Mouse (Mus musculus) hindbrain, embryonic 15.5 days (tissue): ENCODE measurements at regions not wholly inside any gene's neighbourhood (a gene's known extent, or its start where the extent isn't known, plus 50 kb on each side); places are given as distances from the start of the nearest gene placed in this dataset.
A peak's percentile ranks its signal among the peaks of the same experiment; 100 is the strongest.

Experiments used
- ATAC-seq: fragments of 200-750 bp; cut with Nextera tagmentation; 2 replicates; pipeline ENCODE4 v1.8.0; 2017; ENCODE audit warnings: low read depth, moderate number of reproducible peaks, moderate TSS enrichment; ENCODE audit not compliant: low FRiP score
- H3K27ac ChIP-seq: fragments of 300-500 bp; sonication (generic); replicated peaks from 2 replicates; pipeline ENCODE4 v1.5.1; 2015; ENCODE audit warnings: mild to moderate bottlenecking, inconsistent platforms
- H3K27me3 ChIP-seq: fragments of 300-500 bp; sonication (generic); 2 replicates; pipeline ENCODE4 v1.6.1; 2015; ENCODE audit warnings: control low read depth, inconsistent platforms
- H3K36me3 ChIP-seq: fragments of 300-500 bp; sonication (generic); 2 replicates; pipeline ENCODE4 v1.6.1; 2015; ENCODE audit warnings: control low read depth, inconsistent platforms
- H3K4me1 ChIP-seq: fragments of 300-500 bp; sonication (generic); replicated peaks from 2 replicates; pipeline ENCODE4 v1.6.1; 2015; ENCODE audit warnings: control low read depth, inconsistent platforms
- H3K4me2 ChIP-seq: fragments of 300-500 bp; sonication (generic); 2 replicates; pipeline ENCODE4 v1.6.1; 2015; ENCODE audit warnings: moderate library complexity, mild to moderate bottlenecking, inconsistent platforms
- H3K4me3 ChIP-seq: fragments of 300-500 bp; sonication (generic); 2 replicates; pipeline ENCODE4 v1.5.1; 2015; ENCODE audit warnings: mild to moderate bottlenecking, inconsistent platforms
- H3K9ac ChIP-seq: fragments of 300-500 bp; sonication (generic); 2 replicates; pipeline ENCODE4 v1.6.1; 2015; ENCODE audit warnings: inconsistent platforms
- H3K9me3 ChIP-seq: fragments of 300-500 bp; sonication (generic); 2 replicates; pipeline ENCODE4 v1.6.1; 2016; ENCODE audit warnings: control low read depth, inconsistent platforms
- WGBS: fragments of 180-500 bp; shearing (Covaris S2); methylation state at CpG from one replicate; pipeline ENCODE4 v1.1.7; 2015; 5-methylcytosine and 5-hydroxymethylcytosine counted together

DNA sequence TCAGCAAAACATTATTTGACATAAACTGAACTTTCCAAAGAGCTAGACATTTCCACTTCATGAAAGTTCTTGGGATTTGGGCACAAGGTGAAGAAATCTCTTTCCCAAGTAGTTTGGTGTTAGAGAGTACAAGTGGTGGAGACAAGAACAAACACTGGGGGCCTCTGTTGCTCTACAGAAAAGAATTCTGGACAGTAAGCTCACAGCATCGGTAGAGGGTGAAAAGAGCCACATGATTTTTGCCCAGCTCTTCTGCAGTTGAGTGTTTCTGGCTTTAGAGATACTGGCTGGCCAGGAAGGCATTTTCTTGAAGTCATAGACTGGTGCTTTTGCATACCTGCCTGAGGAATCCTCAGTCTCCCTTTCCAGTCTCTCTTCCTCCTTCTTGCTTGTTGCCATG, 127.8 kb downstream of the Stk31 start:
- 0 out of 2 replicates have a peak, but pooled peaks cover 3% of the 10 kb centered on the region for H3K4me1 ChIP-seq
- H3K4me2 ChIP-seq, result no peak overlapping the region
- no peak overlapping the region for H3K4me3 ChIP-seq
- ATAC-seq, result peak; percentile 69; the same call in 1 of the 2 replicates
- no peak overlapping the region for H3K9ac ChIP-seq
- no peaks in the 10 kb centered on the region for H3K36me3 ChIP-seq
- H3K27me3 ChIP-seq, result no peaks in the 10 kb centered on the region
- no peak overlapping the region for H3K27ac ChIP-seq
- no peaks in the 10 kb centered on the region for H3K9me3 ChIP-seq
- 12% methylated on average over 1 of the region's 1 CpGs for whole genome bisulfite sequencing

DNA sequence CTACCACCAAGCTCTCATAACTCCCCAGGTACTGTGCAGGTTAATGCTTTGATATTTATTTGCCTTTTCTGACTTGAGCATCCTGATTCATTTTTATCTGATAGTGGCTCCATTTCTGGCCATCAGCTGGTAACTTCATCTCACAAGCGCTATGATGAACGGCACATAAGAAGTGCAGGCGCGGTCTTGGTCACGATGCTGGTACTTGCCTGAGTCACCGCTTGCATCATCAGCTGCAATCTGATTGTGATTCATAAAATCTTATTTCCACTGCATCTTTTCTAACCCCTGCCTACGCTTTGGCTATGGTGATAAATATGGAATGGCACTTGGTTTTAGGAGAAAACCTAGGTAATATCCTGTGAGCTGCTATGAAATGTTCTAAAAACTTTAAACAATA, 128.3 kb downstream of the Stk31 start:
- H3K27ac ChIP-seq, result no peak overlapping the region
- H3K27me3 ChIP-seq, result no peaks in the 10 kb centered on the region
- no peak for ATAC-seq
- no peak overlapping the region for H3K9ac ChIP-seq
- no peak overlapping the region for H3K4me2 ChIP-seq
- no peak overlapping the region for H3K4me3 ChIP-seq
- 90% methylated on average over 7 of the region's 7 CpGs for WGBS
- H3K4me1 ChIP-seq, result 0 out of 2 replicates have a peak, but pooled peaks cover 3% of the 10 kb centered on the region
- H3K9me3 ChIP-seq, result no peaks in the 10 kb centered on the region
- no peaks in the 10 kb centered on the region for H3K36me3 ChIP-seq

DNA sequence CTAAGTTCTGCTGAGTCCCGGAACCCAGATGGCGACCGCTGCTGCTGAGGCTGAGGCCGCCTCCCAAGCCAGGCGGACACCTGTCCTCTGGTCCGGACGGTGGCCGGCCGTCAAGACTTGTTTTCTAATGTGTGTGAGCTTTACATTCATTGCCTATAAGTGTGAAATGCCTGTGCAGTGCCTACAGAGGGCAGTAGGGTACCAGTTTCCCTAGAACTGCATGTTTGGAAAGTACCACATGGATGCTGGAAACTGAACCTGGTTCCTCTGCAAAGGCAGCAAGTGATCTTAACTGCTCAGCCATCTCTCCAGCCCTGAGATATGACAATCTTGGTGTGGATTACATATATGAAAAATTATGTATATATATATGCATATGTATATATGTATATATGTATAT, 138.6 kb downstream of the Stk31 start:
- no peaks in the 10 kb centered on the region for H3K36me3 ChIP-seq
- H3K4me1 ChIP-seq, result no peaks in the 10 kb centered on the region
- ATAC-seq, result no peak
- WGBS, result 90% methylated on average over 9 of the region's 9 CpGs
- no peaks in the 10 kb centered on the region for H3K27me3 ChIP-seq
- H3K4me3 ChIP-seq, result no peak overlapping the region
- H3K27ac ChIP-seq, result no peak overlapping the region
- H3K9ac ChIP-seq, result no peak overlapping the region
- H3K9me3 ChIP-seq, result no peaks in the 10 kb centered on the region
- no peak overlapping the region for H3K4me2 ChIP-seq

DNA sequence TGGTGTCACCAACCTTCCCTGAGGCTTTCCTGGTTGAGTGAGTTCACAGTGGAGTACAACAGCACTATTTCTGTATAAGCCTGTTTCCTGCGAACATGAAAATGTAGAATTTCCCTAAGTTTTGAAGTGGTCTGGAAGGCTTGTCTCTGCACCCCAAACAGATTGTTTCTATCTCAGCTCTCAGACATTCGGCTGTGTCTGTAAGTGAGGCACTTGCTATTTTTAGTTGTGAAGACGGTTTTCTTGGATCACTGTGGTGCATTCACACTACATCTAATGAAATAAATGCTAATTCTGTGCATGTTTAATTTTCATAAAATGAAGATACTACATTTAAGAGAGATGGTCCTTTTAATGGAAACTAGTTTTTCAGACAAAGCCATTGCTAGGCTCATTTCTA, 139.1 kb downstream of the Stk31 start:
- ATAC-seq, result no peak
- Histone ChIP-seq H3K4me1 (no peaks in the 10 kb centered on the region), H3K4me2 (no peak overlapping the region), H3K9ac (no peak overlapping the region), H3K4me3 (no peak overlapping the region), H3K9me3 (no peaks in the 10 kb centered on the region), H3K27me3 (no peaks in the 10 kb centered on the region), H3K36me3 (no peaks in the 10 kb centered on the region), H3K27ac (no peak overlapping the region)
- 84% methylated on average over 3 of the region's 3 CpGs for whole genome bisulfite sequencing

DNA sequence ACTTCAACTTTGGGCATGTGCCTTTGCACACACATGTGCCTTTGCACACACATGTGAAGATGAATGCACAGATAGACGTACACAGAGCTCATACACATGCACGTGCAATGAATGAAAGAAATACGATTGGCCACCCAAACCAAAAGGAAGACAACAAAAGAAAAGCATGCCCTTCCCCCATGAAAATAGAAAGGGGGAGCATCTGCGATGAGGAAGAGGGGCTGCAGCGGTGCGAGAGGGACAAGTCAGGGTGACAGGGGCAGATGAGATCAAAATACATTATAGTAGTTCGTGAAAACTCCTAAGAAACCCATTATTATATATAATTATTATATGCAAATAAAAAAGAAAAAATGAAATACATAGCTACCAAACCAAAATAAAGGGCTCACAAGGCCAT, 149.5 kb downstream of the Stk31 start:
- H3K36me3 ChIP-seq, result no peaks in the 10 kb centered on the region
- H3K9me3 ChIP-seq, result no peaks in the 10 kb centered on the region
- WGBS, result 88% methylated on average over 7 of the region's 7 CpGs
- no peak overlapping the region for H3K9ac ChIP-seq
- H3K27me3 ChIP-seq, result no peaks in the 10 kb centered on the region
- no peaks in the 10 kb centered on the region for H3K4me1 ChIP-seq
- no peak overlapping the region for H3K4me3 ChIP-seq
- H3K27ac ChIP-seq, result no peak overlapping the region
- H3K4me2 ChIP-seq, result no peak overlapping the region
- ATAC-seq, result no peak

DNA sequence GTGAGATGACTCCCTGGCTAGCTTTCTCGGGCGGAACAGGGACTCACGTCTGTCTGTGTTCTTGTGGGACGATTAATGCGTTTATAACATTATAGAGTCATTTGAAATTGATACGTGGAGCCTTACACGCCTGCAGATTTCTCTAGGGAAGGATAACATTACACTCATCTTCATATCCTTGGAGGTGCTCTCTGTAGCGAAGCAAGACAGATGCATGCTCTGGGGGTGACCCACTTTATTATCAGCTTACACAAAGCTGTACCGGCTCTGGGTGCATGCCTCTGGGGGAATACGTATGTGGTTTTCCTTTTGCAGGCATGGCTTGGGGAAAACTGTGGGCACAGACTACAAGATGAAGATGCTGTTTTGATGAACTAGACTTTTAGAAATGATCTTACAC, 159.7 kb downstream of the Stk31 start:
- 64% methylated on average over 10 of the region's 10 CpGs for WGBS

DNA sequence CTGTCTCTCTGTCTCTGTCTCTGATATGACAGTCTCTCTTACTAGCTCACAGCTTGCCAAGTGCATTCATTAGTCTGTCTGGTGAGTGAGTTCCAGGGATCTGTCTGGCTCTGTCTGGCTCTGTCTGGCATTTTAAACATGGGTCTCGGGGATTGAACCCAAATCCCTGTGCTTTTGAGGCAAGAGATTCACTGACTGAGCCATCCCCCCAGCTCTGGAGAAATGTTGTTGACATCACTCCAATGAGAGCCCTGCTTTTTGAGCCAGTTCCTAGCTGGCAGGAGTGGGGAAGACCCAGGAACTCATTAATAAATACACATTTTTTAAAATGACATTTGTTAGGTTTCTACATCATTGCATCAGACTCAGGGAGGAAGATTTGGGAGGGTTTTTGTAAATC, 163.1 kb downstream of the Stk31 start:
- Histone ChIP-seq H3K9me3 (no peaks in the 10 kb centered on the region), H3K27ac (no peak overlapping the region), H3K4me3 (no peak overlapping the region), H3K9ac (no peak overlapping the region), H3K4me2 (no peak overlapping the region), H3K27me3 (no peaks in the 10 kb centered on the region), H3K4me1 (no peaks in the 10 kb centered on the region), H3K36me3 (no peaks in the 10 kb centered on the region)
- WGBS, result 86% methylated on average over 1 of the region's 1 CpGs
- no peak for ATAC-seq

More for the DNA sequence above, 159.7 kb downstream of the Stk31 start:
- Histone ChIP-seq H3K36me3 (no peaks in the 10 kb centered on the region), H3K27ac (no peak overlapping the region), H3K27me3 (no peaks in the 10 kb centered on the region), H3K4me3 (no peak overlapping the region), H3K9ac (no peak overlapping the region), H3K4me1 (no peaks in the 10 kb centered on the region), H3K4me2 (no peak overlapping the region), H3K9me3 (no peaks in the 10 kb centered on the region)
- ATAC-seq, result no peak

DNA sequence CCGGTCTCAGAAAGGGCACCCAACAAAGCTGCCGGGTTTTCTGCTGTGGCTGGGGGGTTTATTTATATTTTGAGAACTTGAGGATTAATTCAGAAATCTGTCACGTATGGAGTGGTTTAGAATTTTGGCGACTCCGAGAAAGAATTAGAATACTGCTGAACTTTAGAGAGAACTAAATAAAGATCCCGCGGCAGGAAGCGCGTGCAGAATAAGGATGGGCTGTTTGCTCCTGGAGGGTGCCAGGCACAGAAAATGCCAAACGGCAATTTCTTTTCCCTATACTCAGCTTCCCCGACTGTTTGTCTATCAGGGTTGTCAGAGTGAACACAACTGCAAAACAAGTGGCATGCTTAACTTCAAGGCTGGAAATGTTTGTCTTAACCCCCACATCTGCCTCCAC, 163.7 kb downstream of the Stk31 start:
- Histone ChIP-seq H3K27me3 (no peaks in the 10 kb centered on the region), H3K4me3 (no peak overlapping the region), H3K4me2 (no peak overlapping the region), H3K9me3 (no peaks in the 10 kb centered on the region), H3K27ac (no peak overlapping the region), H3K9ac (no peak overlapping the region), H3K36me3 (no peaks in the 10 kb centered on the region), H3K4me1 (no peaks in the 10 kb centered on the region)
- no peak for ATAC-seq
- WGBS, result 93% methylated on average over 11 of the region's 11 CpGs

DNA sequence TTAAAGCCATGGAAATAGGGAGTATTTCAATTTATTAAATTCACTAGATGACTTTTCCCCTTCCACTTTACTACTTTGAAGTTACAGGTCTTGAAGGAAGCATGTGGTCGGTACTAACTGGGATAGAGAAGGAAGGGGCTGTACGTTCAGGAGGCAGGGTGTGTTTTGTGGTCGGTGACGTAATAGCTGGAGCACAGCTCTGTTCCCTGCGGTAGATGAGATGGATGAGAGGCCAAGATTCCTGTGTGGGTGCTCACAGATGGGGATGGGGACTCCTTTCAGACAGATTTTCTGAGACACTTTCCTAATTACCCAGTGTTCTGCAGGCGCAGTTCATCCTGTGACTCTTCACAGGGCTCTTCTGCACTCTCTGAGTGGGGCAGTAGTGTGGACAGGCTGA, 182.9 kb downstream of the Stk31 start:
- Histone ChIP-seq H3K4me1 (peaks cover 14% of the 10 kb centered on the region), H3K4me2 (no peak overlapping the region), H3K9ac (no peak overlapping the region), H3K27ac (no peak overlapping the region), H3K27me3 (no peaks in the 10 kb centered on the region), H3K9me3 (no peaks in the 10 kb centered on the region), H3K4me3 (no peak overlapping the region), H3K36me3 (no peaks in the 10 kb centered on the region)
- no peak for ATAC-seq
- WGBS, result 81% methylated on average over 6 of the region's 6 CpGs

DNA sequence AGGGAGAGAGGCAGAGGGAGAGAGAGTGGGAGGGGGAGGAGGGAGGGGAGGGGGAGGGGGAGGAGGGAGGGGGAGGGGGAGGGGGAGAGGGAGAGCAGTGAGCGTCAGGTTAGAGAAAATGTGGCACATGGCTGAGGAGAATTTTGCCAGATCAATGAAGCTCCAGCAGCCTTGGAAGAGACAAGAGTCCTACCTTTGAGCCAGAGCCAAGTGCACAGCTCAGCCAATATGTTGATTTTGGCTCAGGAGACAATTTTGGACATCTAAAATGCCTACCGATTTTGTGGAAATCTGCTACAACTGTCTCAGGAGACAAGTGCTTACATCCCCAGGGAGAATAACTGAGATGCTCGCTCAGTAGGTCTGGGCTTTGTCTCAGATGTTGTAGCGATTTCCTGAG, 184.3 kb downstream of the Stk31 start:
- 60% methylated on average over 4 of the region's 4 CpGs for WGBS
- no peaks in the 10 kb centered on the region for H3K36me3 ChIP-seq
- ATAC-seq, result no peak
- no peak overlapping the region for H3K27ac ChIP-seq
- no peaks in the 10 kb centered on the region for H3K27me3 ChIP-seq
- H3K4me2 ChIP-seq, result no peak overlapping the region
- no peak overlapping the region for H3K4me3 ChIP-seq
- H3K9me3 ChIP-seq, result no peaks in the 10 kb centered on the region
- peaks cover 17% of the 10 kb centered on the region for H3K4me1 ChIP-seq
- no peak overlapping the region for H3K9ac ChIP-seq

DNA sequence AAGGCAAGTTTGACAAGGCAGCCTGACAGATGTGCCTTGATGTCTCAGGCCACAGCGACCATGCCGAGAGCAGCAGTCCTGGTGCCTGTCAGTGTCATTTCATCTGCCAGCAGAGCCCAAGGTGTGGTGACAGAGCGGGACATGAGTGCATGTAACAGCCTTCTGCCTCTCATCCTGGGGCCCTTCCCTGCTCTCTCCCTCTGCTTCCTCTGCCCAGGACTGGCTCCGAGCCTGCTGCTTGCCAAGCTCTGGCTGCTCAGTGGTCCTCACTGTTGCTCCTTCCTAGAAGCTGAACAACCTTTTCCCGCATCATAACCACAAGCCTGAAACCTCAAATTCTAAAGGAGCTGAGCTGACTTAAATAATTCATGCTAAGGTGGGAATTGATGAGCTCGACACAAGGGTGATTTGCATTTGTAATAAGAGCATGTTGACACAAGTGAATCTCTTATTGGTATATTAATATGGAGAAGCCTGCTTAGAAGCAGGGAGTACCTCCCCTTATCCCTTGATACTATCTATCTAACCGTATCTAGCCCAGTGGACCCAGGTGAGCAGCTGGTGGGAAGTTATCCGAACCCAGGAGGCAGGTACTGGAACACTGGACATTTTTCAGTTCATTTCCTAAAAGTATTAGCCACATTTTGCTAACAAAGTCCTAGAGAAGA, 186.8 kb downstream of the Stk31 start:
- Histone ChIP-seq H3K9me3 (no peaks in the 10 kb centered on the region), H3K4me1 (peaks cover 17% of the 10 kb centered on the region), H3K4me3 (no peak overlapping the region), H3K27me3 (no peaks in the 10 kb centered on the region), H3K9ac (no peak overlapping the region), H3K4me2 (no peak overlapping the region), H3K36me3 (no peaks in the 10 kb centered on the region), H3K27ac (no peak overlapping the region)
- 64% methylated on average over 8 of the region's 8 CpGs for WGBS
- no peak for ATAC-seq

DNA sequence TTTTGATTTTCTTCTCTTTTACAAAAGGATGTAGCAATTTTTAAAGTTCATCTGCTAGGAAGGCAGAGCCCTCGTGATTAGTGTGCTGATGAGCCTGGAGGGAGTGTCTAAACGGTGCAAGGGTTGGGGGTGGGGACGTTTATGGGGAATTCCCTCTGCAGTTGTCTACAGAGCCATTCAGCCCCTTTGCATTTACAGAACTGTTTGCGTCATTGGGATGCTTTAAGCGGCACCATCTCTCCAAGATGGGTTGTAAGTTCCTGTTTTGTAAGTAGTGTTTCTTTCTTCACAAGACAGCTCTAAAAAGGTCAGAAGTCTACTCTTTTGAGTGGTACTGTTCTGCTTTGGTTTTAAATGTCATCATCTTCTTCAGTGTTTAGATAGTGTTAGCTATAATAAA, 191.1 kb downstream of the Stk31 start:
- no peak for ATAC-seq
- no peaks in the 10 kb centered on the region for H3K36me3 ChIP-seq
- H3K9ac ChIP-seq, result no peak overlapping the region
- WGBS, result 57% methylated on average over 5 of the region's 5 CpGs
- no peak overlapping the region for H3K4me3 ChIP-seq
- H3K4me1 ChIP-seq, result peaks cover 17% of the 10 kb centered on the region
- no peak overlapping the region for H3K4me2 ChIP-seq
- no peaks in the 10 kb centered on the region for H3K9me3 ChIP-seq
- H3K27ac ChIP-seq, result no peak overlapping the region
- no peaks in the 10 kb centered on the region for H3K27me3 ChIP-seq

DNA sequence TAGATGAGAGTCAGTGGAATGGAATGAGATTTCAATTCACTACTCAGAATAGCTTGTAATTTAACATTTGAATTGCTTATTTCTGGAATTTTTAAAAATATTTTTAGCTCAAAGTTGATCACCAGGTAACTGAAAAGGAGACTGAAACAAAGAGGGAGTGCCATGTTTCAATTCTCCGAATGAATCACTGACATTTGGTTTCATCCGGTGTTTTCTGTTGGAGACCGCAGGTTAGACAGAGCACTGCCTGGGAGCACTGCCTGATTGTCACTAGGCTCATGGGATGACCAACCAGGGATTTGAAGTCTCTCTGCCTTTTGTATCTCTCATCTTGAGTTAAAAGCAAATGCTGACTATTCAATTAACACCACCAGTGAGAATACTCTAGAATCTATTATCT, 193.3 kb downstream of the Stk31 start:
- ATAC-seq, result no peak
- 0 out of 2 replicates have a peak, but pooled peaks cover under 1% of the 10 kb centered on the region for H3K4me1 ChIP-seq
- WGBS, result 96% methylated on average over 3 of the region's 3 CpGs
- no peak overlapping the region for H3K9ac ChIP-seq
- H3K27ac ChIP-seq, result no peak overlapping the region
- no peaks in the 10 kb centered on the region for H3K27me3 ChIP-seq
- H3K9me3 ChIP-seq, result no peaks in the 10 kb centered on the region
- no peaks in the 10 kb centered on the region for H3K36me3 ChIP-seq
- H3K4me2 ChIP-seq, result no peak overlapping the region
- no peak overlapping the region for H3K4me3 ChIP-seq
